Comparison of ENCODE assay signal across 7 mouse cellular contexts in genomic region chr2:167503253-167503895, GRCm38 (mm10). TPM values are rescaled to one million over a fixed set of nuclear protein-coding genes. Genes with fewer than 3 reads are reported as not detected.
DNase-seq lines count a peak whose midpoint lies in the region; ATAC-seq lines count a peak whose summit lies in the region.

No protein-coding gene starts in this region.

- intact Hi-C loops in left cerebral cortex, postnatal 36 days (cut with DNase I) = no loop called here

- peak; percentile 90 to 96 for DNase-seq in adrenal gland, adult (ENCODE audit: inconsistent age in 2 of 2, low spot score in 1 of 2)
- DNase-seq in gastrocnemius, adult 8-10 months (ENCODE audit: low spot score in 2 of 2) = peak; percentile 72 to 73
- DNase-seq in hindlimb bud, embryonic 11.5 days (ENCODE audit: extremely low spot score, low read depth, low spot score) = peak; percentile 16
- peak; percentile 88 to 90 for DNase-seq in left cerebral cortex, postnatal 36 days (ENCODE audit: low spot score in 2 of 2)
- DNase-seq in midbrain, embryonic 10.5 days (ENCODE audit: low spot score) = peak; percentile 89
- peak; percentile 96 for DNase-seq in right cerebral cortex, postnatal 4 days

- ATAC-seq in common myeloid progenitor, adult 5-6 weeks (replicated peaks; ENCODE audit: low read depth, poor library complexity, severe bottlenecking) = peak; percentile 75

- peak overlapping the region; percentile 99 for H3K4me3 ChIP-seq in midbrain, embryonic 10.5 days

- peak overlapping the region; percentile 98 for H3K27ac ChIP-seq in midbrain, embryonic 10.5 days (replicated peaks)

- H3K9me3 ChIP-seq in midbrain, embryonic 10.5 days (replicated peaks) = no peaks in the 10 kb centered on the region

- H3K4me1 ChIP-seq in midbrain, embryonic 10.5 days = peaks cover 32% of the 10 kb centered on the region

- H3K36me3 ChIP-seq in midbrain, embryonic 10.5 days = peaks cover 37% of the 10 kb centered on the region

- under 1% methylated on average over 85 of the region's 85 CpGs for WGBS in midbrain, embryonic 10.5 days

- H3K27me3 ChIP-seq in midbrain, embryonic 10.5 days (ENCODE audit: low read depth, poor library complexity, severe bottlenecking) = no peaks in the 10 kb centered on the region

RNA-seq across cellular contexts. Expression of gene Spata2, which starts 10.7 kb away (rescaled TPM):
- total RNA-seq in common myeloid progenitor, adult 5-6 weeks (2017) = 7.6 and 9.9 TPM in 2 replicates
- total RNA-seq in gastrocnemius, adult 8-10 months (2022) = 10 to 100 TPM; 19.9 to 22.6 (median 20.4) TPM
- 10 to 100 TPM; 73.6 to 79.8 TPM for total RNA-seq in left cerebral cortex, postnatal 36 days (2021)
- polyA plus RNA-seq in midbrain, embryonic 10.5 days (2016; fragmentation: Nextera tagmentation; extraction: Ambion mirVana) = 19.1 and 23.5 TPM in 2 replicates

RNA-seq across cellular contexts. Expression of gene Rnf114, which starts 10.9 kb away (rescaled TPM):
- 22.9 and 29.9 TPM in 2 replicates for total RNA-seq in common myeloid progenitor, adult 5-6 weeks (2017)
- total RNA-seq in gastrocnemius, adult 8-10 months (2022) = 10 to 100 TPM; 40.8 to 45.8 (median 43.0) TPM
- total RNA-seq in left cerebral cortex, postnatal 36 days (2021) = 10 to 100 TPM; 55.1 to 60.7 TPM
- polyA plus RNA-seq in midbrain, embryonic 10.5 days (2016; fragmentation: Nextera tagmentation; extraction: Ambion mirVana) = 139 and 154 TPM in 2 replicates

RNA-seq across cellular contexts. Expression of gene Snai1, which starts 34.6 kb away (rescaled TPM):
- total RNA-seq in common myeloid progenitor, adult 5-6 weeks (2017) = not detected in 2 replicates
- total RNA-seq in gastrocnemius, adult 8-10 months (2022) = under 1 TPM; 0.24 to 0.94 (median 0.65) TPM
- under 1 TPM; 0.52 to 0.88 TPM for total RNA-seq in left cerebral cortex, postnatal 36 days (2021)
- polyA plus RNA-seq in midbrain, embryonic 10.5 days (2016; fragmentation: Nextera tagmentation; extraction: Ambion mirVana) = 30.0 and 36.1 TPM in 2 replicates

Comparison
In these comparisons a context has a peak if more than half of its experiments do, and no peak if none do; other contexts are left out.
1. Peak in every context shown above with its lines: DNase-seq, ATAC-seq, H3K4me3 ChIP-seq and H3K27ac ChIP-seq.
2. DNase-seq: peak in every context shown above with its lines; median percentile 96 in right cerebral cortex, postnatal 4 days; 93 in adrenal gland, adult; 89 in left cerebral cortex, postnatal 36 days; 89 in midbrain, embryonic 10.5 days; 72 in gastrocnemius, adult 8-10 months; 16 in hindlimb bud, embryonic 11.5 days.